Mouse (Mus musculus): ENCODE data around the gene Sik2.

DNA sequence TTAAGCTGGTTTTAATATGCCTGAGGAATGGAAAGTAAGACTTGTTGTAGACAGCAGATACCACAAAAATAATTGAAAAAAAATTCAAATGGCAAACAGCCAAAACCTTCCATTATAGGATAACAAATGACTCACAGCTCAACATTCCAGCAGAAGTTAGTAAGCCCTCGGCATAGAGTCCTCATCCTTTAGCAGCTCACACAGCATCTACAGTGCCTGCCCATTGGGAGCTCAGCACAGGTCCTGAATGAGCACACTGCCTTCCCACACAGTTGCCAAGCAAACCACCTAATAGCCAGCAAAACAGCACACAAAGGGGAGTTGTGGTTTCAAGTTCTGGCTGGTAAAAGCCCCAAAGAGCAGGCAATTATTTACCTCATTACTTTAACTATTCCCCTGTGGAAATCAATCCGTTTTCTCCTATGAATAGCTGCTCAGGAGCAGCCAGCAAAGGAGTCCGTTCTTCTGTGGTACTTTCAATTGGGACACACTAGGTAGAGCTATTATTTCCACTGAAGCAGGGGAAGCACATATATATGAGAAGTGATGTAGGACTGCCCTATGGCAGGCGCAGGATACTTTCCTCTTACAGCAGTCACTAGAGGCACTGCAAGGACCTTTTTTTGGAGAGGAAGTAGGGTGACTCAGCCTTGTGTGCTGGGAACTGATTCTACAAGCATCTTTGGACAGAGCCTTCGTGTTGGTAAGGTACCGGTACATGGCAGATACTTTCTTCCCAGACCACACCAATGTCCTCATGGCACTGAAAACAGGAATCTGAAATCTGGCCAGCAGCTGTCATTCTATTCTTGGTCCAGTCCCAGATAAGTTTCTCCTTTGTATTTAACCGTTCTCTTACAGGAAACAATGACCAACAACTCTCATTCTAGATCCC is 108.6 kb downstream of the Sik2 start:
- no peak for TF ChIP-seq POLR2A (IDR thresholded peaks at IDR 0.05; ENCODE audit: borderline replicate concordance, control insufficient read depth, low read depth, low read length)
- no peak for TF ChIP-seq CTCF (IDR thresholded peaks at IDR 0.05; ENCODE audit: control insufficient read depth, insufficient read depth, low read length)
